ENCODE assay signal across 10 mouse cellular contexts in genomic region chr7:127944614-127945013, GRCm38 (mm10). TPM values are rescaled to one million over a fixed set of nuclear protein-coding genes. Genes with fewer than 3 reads are reported as not detected.
DNase-seq lines count a peak whose midpoint lies in the region; ATAC-seq lines count a peak whose summit lies in the region.
"Had no signal": no experiment of that assay in that cellular context is flagged by ENCODE, and none has a peak within 500 bp of the region (broad histone marks: within the 10 kb centered on the region; RNA-seq: fewer than 3 reads in every experiment).

No protein-coding gene starts in this region.

- H3K4me3 ChIP-seq in liver, embryonic 11.5 days (ENCODE audit: low read depth, low read length): no peak overlapping the region
- H3K4me3 ChIP-seq in heart, embryonic 15.5 days: peak overlapping the region; percentile 24
- no peak overlapping the region for H3K4me3 ChIP-seq in midbrain, embryonic 16.5 days (ENCODE audit: low read depth, low read length)
- H3K4me3 ChIP-seq: hindbrain, embryonic 15.5 days had no signal

- H3K27me3 ChIP-seq in liver, embryonic 11.5 days (replicated peaks; ENCODE audit: control insufficient read depth, insufficient read depth, low read length): peaks cover 36% of the 10 kb centered on the region
- peaks cover 36% of the 10 kb centered on the region for H3K27me3 ChIP-seq in heart, embryonic 15.5 days
- peaks cover 18% of the 10 kb centered on the region for H3K27me3 ChIP-seq in midbrain, embryonic 16.5 days (ENCODE audit: control insufficient read depth, insufficient read depth, low read depth, low read length)

- H3K27ac ChIP-seq in liver, embryonic 11.5 days (ENCODE audit: low read depth, low read length): no peak overlapping the region
- H3K27ac ChIP-seq in heart, embryonic 15.5 days: no peak overlapping the region
- H3K27ac ChIP-seq in midbrain, embryonic 16.5 days (ENCODE audit: low read length): no peak overlapping the region
- H3K27ac ChIP-seq: hindbrain, embryonic 15.5 days had no signal

- H3K36me3 ChIP-seq in liver, embryonic 11.5 days (ENCODE audit: control insufficient read depth, insufficient read depth, low read length): no peaks in the 10 kb centered on the region
- H3K36me3 ChIP-seq in heart, embryonic 15.5 days: no peaks in the 10 kb centered on the region
- no peaks in the 10 kb centered on the region for H3K36me3 ChIP-seq in midbrain, embryonic 16.5 days (ENCODE audit: control insufficient read depth, insufficient read depth, low read length)
- H3K36me3 ChIP-seq: hindbrain, embryonic 15.5 days had no signal

- H3K4me1 ChIP-seq in liver, embryonic 11.5 days (replicated peaks; ENCODE audit: control insufficient read depth, insufficient read depth, low read length): no peaks in the 10 kb centered on the region; the same call in 1 of the 2 replicates
- H3K4me1 ChIP-seq in heart, embryonic 15.5 days (replicated peaks): peaks cover 8% of the 10 kb centered on the region; the same call in 1 of the 2 replicates
- no peaks in the 10 kb centered on the region for H3K4me1 ChIP-seq in midbrain, embryonic 16.5 days (ENCODE audit: control insufficient read depth, insufficient read depth, low read length)
- H3K4me1 ChIP-seq: hindbrain, embryonic 15.5 days had no signal

- H3K9ac ChIP-seq in liver, embryonic 11.5 days (ENCODE audit: low read depth, low read length): no peak overlapping the region
- H3K9ac ChIP-seq in heart, embryonic 15.5 days: 0 out of 2 replicates have a peak overlapping the region, but pooled peaks have one; percentile 28
- no peak overlapping the region for H3K9ac ChIP-seq in midbrain, embryonic 16.5 days (ENCODE audit: low read depth, low read length)
- H3K9ac ChIP-seq: hindbrain, embryonic 15.5 days had no signal

- WGBS in liver, embryonic 11.5 days: 8% methylated on average over 23 of the region's 23 CpGs
- WGBS in heart, embryonic 15.5 days: 12% methylated on average over 23 of the region's 23 CpGs
- WGBS in midbrain, embryonic 16.5 days: 17% methylated on average over 23 of the region's 23 CpGs

- DNase-seq in liver, embryonic 11.5 days (ENCODE audit: low spot score): no peak
- no peak for DNase-seq in liver
- DNase-seq in embryo, embryonic 10.5 days (ENCODE audit: low spot score): peak; percentile 23
- no peak for DNase-seq in right cerebral cortex, adult 2 months (ENCODE audit: low spot score in 2 of 2)
- no peak for DNase-seq in spleen, adult 12 weeks (ENCODE audit: low spot score)
- no peak for DNase-seq in ovary, postnatal 10 days (ENCODE audit: low spot score)

- H3K4me2 ChIP-seq in liver, embryonic 11.5 days: peak overlapping the region; percentile 3
- peak overlapping the region; percentile 49 for H3K4me2 ChIP-seq in heart, embryonic 15.5 days
- 0 out of 2 replicates have a peak overlapping the region, but pooled peaks have one; percentile 13 for H3K4me2 ChIP-seq in midbrain, embryonic 16.5 days (ENCODE audit: low read length)
- H3K4me2 ChIP-seq: hindbrain, embryonic 15.5 days had no signal

- ATAC-seq in liver, embryonic 11.5 days (replicated peaks; ENCODE audit: low FRiP score): peak; percentile 36; the same call in 1 of the 2 replicates
- ATAC-seq in heart, embryonic 15.5 days (replicated peaks; ENCODE audit: insufficient number of reproducible peaks, insufficient read depth, low FRiP score, low read depth): peak; percentile 69; the same call in 1 of the 2 replicates
- no peak for ATAC-seq in midbrain, embryonic 16.5 days
- ATAC-seq: Patski had no signal

- no peaks in the 10 kb centered on the region for H3K9me3 ChIP-seq in liver, embryonic 11.5 days (ENCODE audit: control insufficient read depth, low read length)
- no peaks in the 10 kb centered on the region for H3K9me3 ChIP-seq in heart, embryonic 15.5 days (replicated peaks)
- H3K9me3 ChIP-seq in midbrain, embryonic 16.5 days (replicated peaks; ENCODE audit: control insufficient read depth, low read length, poor library complexity, severe bottlenecking): no peaks in the 10 kb centered on the region
- H3K9me3 ChIP-seq: hindbrain, embryonic 15.5 days had no signal

RNA-seq across cellular contexts. Expression of gene Prss36, which starts 1.9 kb away (rescaled TPM):
- 7.9 and 9.4 TPM in 2 replicates for polyA plus RNA-seq in liver, embryonic 11.5 days (2014; fragmentation: Nextera tagmentation; extraction: Ambion mirVana)
- polyA plus RNA-seq in heart, embryonic 15.5 days (2015; fragmentation: Nextera tagmentation; extraction: Ambion mirVana): 7.9 and 10.0 TPM in 2 replicates
- polyA plus RNA-seq in midbrain, embryonic 16.5 days (2015; fragmentation: Nextera tagmentation; extraction: Ambion mirVana): 12.2 and 13.4 TPM in 2 replicates

RNA-seq across cellular contexts. Expression of gene Prss8, which starts 14.7 kb away (rescaled TPM):
- polyA plus RNA-seq in liver, embryonic 11.5 days (2014; fragmentation: Nextera tagmentation; extraction: Ambion mirVana): 3.4 and 6.3 TPM in 2 replicates
- 1.9 and 6.0 TPM in 2 replicates for polyA plus RNA-seq in heart, embryonic 15.5 days (2015; fragmentation: Nextera tagmentation; extraction: Ambion mirVana)
- polyA plus RNA-seq in midbrain, embryonic 16.5 days (2015; fragmentation: Nextera tagmentation; extraction: Ambion mirVana): 0.20 and 0.27 TPM in 2 replicates

RNA-seq across cellular contexts. Expression of gene Fus, which starts 22.6 kb away (rescaled TPM):
- 28.1 and 34.4 TPM in 2 replicates for polyA plus RNA-seq in liver, embryonic 11.5 days (2014; fragmentation: Nextera tagmentation; extraction: Ambion mirVana)
- 254 and 307 TPM in 2 replicates for polyA plus RNA-seq in heart, embryonic 15.5 days (2015; fragmentation: Nextera tagmentation; extraction: Ambion mirVana)
- polyA plus RNA-seq in midbrain, embryonic 16.5 days (2015; fragmentation: Nextera tagmentation; extraction: Ambion mirVana): 283 and 325 TPM in 2 replicates

RNA-seq across cellular contexts. Expression of gene Kat8, which starts 32.3 kb away (rescaled TPM):
- polyA plus RNA-seq in liver, embryonic 11.5 days (2014; fragmentation: Nextera tagmentation; extraction: Ambion mirVana): 44.2 and 47.0 TPM in 2 replicates
- polyA plus RNA-seq in heart, embryonic 15.5 days (2015; fragmentation: Nextera tagmentation; extraction: Ambion mirVana): 23.5 and 27.6 TPM in 2 replicates
- 46.9 and 48.3 TPM in 2 replicates for polyA plus RNA-seq in midbrain, embryonic 16.5 days (2015; fragmentation: Nextera tagmentation; extraction: Ambion mirVana)

RNA-seq across cellular contexts. Expression of gene Bckdk, which starts 40.7 kb away (rescaled TPM):
- 126 and 132 TPM in 2 replicates for polyA plus RNA-seq in liver, embryonic 11.5 days (2014; fragmentation: Nextera tagmentation; extraction: Ambion mirVana)
- 122 and 145 TPM in 2 replicates for polyA plus RNA-seq in heart, embryonic 15.5 days (2015; fragmentation: Nextera tagmentation; extraction: Ambion mirVana)
- polyA plus RNA-seq in midbrain, embryonic 16.5 days (2015; fragmentation: Nextera tagmentation; extraction: Ambion mirVana): 61.3 and 67.1 TPM in 2 replicates
